Mouse (Mus musculus) spleen, adult 2 months (tissue): ENCODE data around the gene Sarnp.

Experiments
- CTCF ChIP-seq: fragments of 200-500 bp; IDR thresholded peaks from 2 replicates; pipeline ENCODE4 v1.5.1; 2011; ENCODE audit warnings: mild to moderate bottlenecking, inconsistent platforms; ENCODE audit not compliant: insufficient read depth, insufficient read length, insufficient replicate concordance; ENCODE audit errors: extremely low read depth
- POLR2A ChIP-seq: fragments of 200-500 bp; IDR thresholded peaks from 2 replicates; pipeline ENCODE4 v1.6.1; 2011; ENCODE audit warnings: low read depth, low read length, inconsistent platforms

GRCm38 (mm10) chr10:128878291-128878690, 61.2 kb downstream of the Sarnp start:
- no peak for TF ChIP-seq POLR2A
- TF ChIP-seq CTCF: no peak
